Mouse (Mus musculus): ENCODE measurements around the gene Ercc2.

DNA sequence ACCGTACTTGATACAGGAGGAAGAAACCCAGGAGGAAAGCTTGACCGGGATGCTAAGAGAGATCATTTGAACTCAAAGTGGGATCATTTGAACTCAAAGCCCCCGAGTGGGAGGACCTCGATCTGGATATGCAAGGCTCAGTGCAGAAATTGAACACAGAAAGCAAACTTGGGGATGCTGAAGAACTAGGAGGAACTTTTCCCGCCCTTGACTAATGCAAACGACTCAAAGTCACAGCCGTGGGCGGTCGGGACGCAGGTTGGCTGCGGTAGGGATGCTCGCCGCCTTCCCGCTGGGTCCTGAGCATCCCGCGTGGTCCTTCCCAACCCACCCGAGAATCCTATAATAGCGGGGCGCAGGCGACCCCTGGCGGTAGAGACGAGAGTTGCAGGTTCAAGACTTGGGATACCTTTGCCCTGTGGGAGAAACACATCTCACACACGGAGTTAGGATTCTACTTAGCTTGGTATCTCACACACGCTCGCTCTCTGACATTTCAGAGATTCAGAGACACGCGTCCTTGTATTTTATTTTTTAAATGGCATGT is 39.3 kb upstream of the Ercc2 start:
- peak; percentile 95 for TF ChIP-seq CTCF (IDR thresholded peaks at IDR 0.05; ENCODE audit: borderline replicate concordance, insufficient read depth, low read depth, low read length)
- TF ChIP-seq POLR2A (IDR thresholded peaks at IDR 0.05; ENCODE audit: borderline replicate concordance, insufficient read depth, low read length) = no peak

Data from cerebellum, adult 2 months (tissue).